ENCODE assay signal across 10 mouse cellular contexts in genomic region chr19:59458743-59459135, GRCm38 (mm10). TPM values are rescaled to one million over a fixed set of nuclear protein-coding genes. Genes with fewer than 3 reads are reported as not detected.
DNase-seq lines count a peak whose midpoint lies in the region; ATAC-seq and TF ChIP-seq lines count a peak whose summit lies in the region.
"Had no signal": no experiment of that assay in that cellular context is flagged by ENCODE, and none has a peak within 500 bp of the region (broad histone marks: within the 10 kb centered on the region; RNA-seq: fewer than 3 reads in every experiment).

No protein-coding gene starts in this region.

- TF ChIP-seq CTCF in ES-Bruce4 (IDR thresholded peaks at IDR 0.05; ENCODE audit: low read depth, low read length), result no peak
- TF ChIP-seq CTCF in forebrain, postnatal 0 days (IDR thresholded peaks at IDR 0.05; ENCODE audit: low read depth), result no peak

- TF ChIP-seq POLR2A in ES-Bruce4 (IDR thresholded peaks at IDR 0.05; ENCODE audit: insufficient read depth, low read length), result no peak

- no peak for ATAC-seq in heart, embryonic 11.5 days (replicated peaks; ENCODE audit: insufficient number of reproducible peaks, low FRiP score, low TSS enrichment)
- 0 out of 2 replicates have a peak, but pooled peaks have one; percentile 3 for ATAC-seq in forebrain, postnatal 0 days
- ATAC-seq in liver, embryonic 15.5 days (ENCODE audit: insufficient read depth), result no peak

- H3K36me3 ChIP-seq in heart, embryonic 11.5 days (ENCODE audit: control insufficient read depth, insufficient read depth, low read length), result no peaks in the 10 kb centered on the region
- H3K36me3 ChIP-seq in ES-Bruce4 (ENCODE audit: control insufficient read depth, insufficient read depth, low read length, poor library complexity, severe bottlenecking), result no peaks in the 10 kb centered on the region
- H3K36me3 ChIP-seq in forebrain, postnatal 0 days (ENCODE audit: insufficient read depth), result no peaks in the 10 kb centered on the region
- H3K36me3 ChIP-seq in liver, embryonic 15.5 days (replicated peaks), result no peaks in the 10 kb centered on the region

- peak overlapping the region; percentile 59 for H3K4me2 ChIP-seq in heart, embryonic 11.5 days
- H3K4me2 ChIP-seq in forebrain, postnatal 0 days (ENCODE audit: low read depth), result peak overlapping the region; percentile 66
- H3K4me2 ChIP-seq in liver, embryonic 15.5 days, result peak overlapping the region; percentile 40

- H3K27ac ChIP-seq in heart, embryonic 11.5 days (ENCODE audit: low read depth, low read length), result no peak overlapping the region
- H3K27ac ChIP-seq in ES-Bruce4 (ENCODE audit: insufficient read depth, low read length), result no peak overlapping the region
- H3K27ac ChIP-seq in forebrain, postnatal 0 days (ENCODE audit: low read depth, low read length), result peak overlapping the region; percentile 80
- H3K27ac ChIP-seq in liver, embryonic 15.5 days (replicated peaks), result no peak overlapping the region

- H3K9ac ChIP-seq in heart, embryonic 11.5 days (ENCODE audit: low read depth, low read length), result no peak overlapping the region
- peak overlapping the region; percentile 46 for H3K9ac ChIP-seq in ES-Bruce4 (ENCODE audit: low read depth, poor library complexity, severe bottlenecking)
- peak overlapping the region; percentile 63 for H3K9ac ChIP-seq in forebrain, postnatal 0 days
- no peak overlapping the region for H3K9ac ChIP-seq in liver, embryonic 15.5 days

- peaks cover 8% of the 10 kb centered on the region; the same call in 1 of the 2 replicates for H3K4me1 ChIP-seq in heart, embryonic 11.5 days (ENCODE audit: control insufficient read depth, insufficient read depth, low read length)
- no peaks in the 10 kb centered on the region for H3K4me1 ChIP-seq in ES-Bruce4 (ENCODE audit: control insufficient read depth, insufficient read depth, low read length)
- H3K4me1 ChIP-seq in forebrain, postnatal 0 days (ENCODE audit: insufficient read depth), result no peaks in the 10 kb centered on the region
- H3K4me1 ChIP-seq in liver, embryonic 15.5 days (replicated peaks), result no peaks in the 10 kb centered on the region

- H3K27me3 ChIP-seq in heart, embryonic 11.5 days (ENCODE audit: control insufficient read depth, insufficient read depth, low read length), result peaks cover 97% of the 10 kb centered on the region
- peaks cover 25% of the 10 kb centered on the region for H3K27me3 ChIP-seq in ES-Bruce4 (ENCODE audit: control insufficient read depth, insufficient read depth, low read length, poor library complexity, severe bottlenecking)
- peaks cover 24% of the 10 kb centered on the region for H3K27me3 ChIP-seq in forebrain, postnatal 0 days (ENCODE audit: insufficient read depth, low read length)
- peaks cover 100% of the 10 kb centered on the region for H3K27me3 ChIP-seq in liver, embryonic 15.5 days

- H3K4me3 ChIP-seq in heart, embryonic 11.5 days (ENCODE audit: low read depth, low read length), result peak overlapping the region; percentile 38
- peak overlapping the region; percentile 61 for H3K4me3 ChIP-seq in ES-Bruce4 (ENCODE audit: low read depth, low read length)
- H3K4me3 ChIP-seq in forebrain, postnatal 0 days (ENCODE audit: low read depth, low read length), result peak overlapping the region; percentile 54
- H3K4me3 ChIP-seq in liver, embryonic 15.5 days (replicated peaks), result peak overlapping the region; percentile 7; the same call in 1 of the 2 replicates
- H3K4me3 ChIP-seq: erythroblast, embryonic 14.5 days had no signal

- intact Hi-C loops in heart, postnatal 36 days (cut with DNase I), result loop anchor here (5.0 kb wide), 1 partner anchor 286 kb away; the partner anchor contains the start of gene Vax1

- no peaks in the 10 kb centered on the region for H3K9me3 ChIP-seq in heart, embryonic 11.5 days (replicated peaks; ENCODE audit: control insufficient read depth, low read length)
- H3K9me3 ChIP-seq in ES-Bruce4 (replicated peaks; ENCODE audit: control insufficient read depth, insufficient read depth, low read length, poor library complexity, severe bottlenecking), result no peaks in the 10 kb centered on the region
- H3K9me3 ChIP-seq in forebrain, postnatal 0 days (ENCODE audit: low read length), result no peaks in the 10 kb centered on the region
- no peaks in the 10 kb centered on the region for H3K9me3 ChIP-seq in liver, embryonic 15.5 days (replicated peaks)

- DNase-seq in heart, postnatal 36 days, result no peak
- no peak for DNase-seq in forebrain, postnatal 0 days
- no peak for DNase-seq in urinary bladder, postnatal 25 days (ENCODE audit: low spot score)
- no peak for DNase-seq in layer of hippocampus, postnatal 10 days (ENCODE audit: low spot score in 2 of 2)
- no peak for DNase-seq in embryo, embryonic 10 days (ENCODE audit: low spot score)

- TF ChIP-seq EP300 in ES-Bruce4 (IDR thresholded peaks at IDR 0.05; ENCODE audit: insufficient read depth, low read depth, low read length), result no peak

- under 1% methylated on average over 15 of the region's 15 CpGs for WGBS in heart, embryonic 11.5 days (ENCODE audit: insufficient replicate concordance)
- under 1% methylated on average over 15 of the region's 15 CpGs for WGBS in forebrain, postnatal 0 days
- 2% methylated on average over 15 of the region's 15 CpGs for WGBS in liver, embryonic 15.5 days (ENCODE audit: insufficient replicate concordance)

RNA-seq across cellular contexts. Expression of gene Emx2, which starts 0.6 kb away (rescaled TPM):
- 0.19 and 0.44 TPM in 2 replicates for polyA plus RNA-seq in heart, embryonic 11.5 days (2014; fragmentation: Nextera tagmentation; extraction: Ambion mirVana)
- total RNA-seq in heart, postnatal 36 days (2021), result not detected
- 0.51 and 0.59 TPM in 2 replicates for polyA plus RNA-seq in ES-Bruce4 (2011; ENCODE audit: insufficient read depth, insufficient read length, low read depth, missing spikeins)
- 3.2 and 6.0 TPM in 2 replicates for total RNA-seq in forebrain, postnatal 0 days (2014; rRNA removed)
- polyA plus RNA-seq in forebrain, postnatal 0 days (2015; fragmentation: Nextera tagmentation; extraction: Ambion mirVana), result 4.7 and 11.2 TPM in 2 replicates
- 0.07 TPM in 1 of 2 replicates, not detected in the other for polyA plus RNA-seq in liver, embryonic 15.5 days (2015; fragmentation: Nextera tagmentation; extraction: Ambion mirVana)
- 10 to 100 TPM; 18.6 to 24.2 TPM for total RNA-seq in layer of hippocampus, postnatal 10 days (2021)
- polyA plus RNA-seq: C2C12; erythroblast, embryonic 14.5 days had no signal

Comparison
In these comparisons a context has a peak if more than half of its experiments do, and no peak if none do; other contexts are left out.
1. H3K4me3 ChIP-seq: peak in every context shown above with its lines; median percentile 61 in ES-Bruce4; 54 in forebrain, postnatal 0 days; 38 in heart, embryonic 11.5 days; 7 in liver, embryonic 15.5 days.
2. H3K9ac ChIP-seq: peak in ES-Bruce4 (single experiment) and forebrain, postnatal 0 days (single experiment); none in heart, embryonic 11.5 days (single experiment) and liver, embryonic 15.5 days (single experiment).
3. Peak in every context shown above with its lines, with median percentiles within 50 percentile points of each other: H3K4me2 ChIP-seq.